Mouse (Mus musculus) frontal cortex, postnatal 14 days (tissue): ENCODE data around the gene Arl5a.

Experiments
- DNase-seq, 2 experiments: peaks; one replicate each; pipeline ENCODE4 v3.0.0; 2022; ENCODE audit warnings: low spot score in 2 of 2

The Arl5a gene

GRCm38 (mm10) chr2:52361086-52361485, 63.6 kb downstream of the Arl5a start:
- no peak for DNase-seq

- DNase-seq, result no peak
Observed at GRCm38 (mm10) chr2:52359722-52360121, 65.0 kb downstream of the Arl5a start.

GRCm38 (mm10) chr2:52358156-52358555, 66.5 kb downstream of the Arl5a start:
- DNase-seq, result no peak

- DNase-seq, result no peak
Observed at GRCm38 (mm10) chr2:52351029-52351428, 73.7 kb downstream of the Arl5a start.
